Mouse (Mus musculus): ENCODE measurements at regions not wholly inside any gene's neighbourhood (a gene's known extent, or its start where the extent isn't known, plus 50 kb on each side); places are given as distances from the start of the nearest gene placed in this dataset.

DNA sequence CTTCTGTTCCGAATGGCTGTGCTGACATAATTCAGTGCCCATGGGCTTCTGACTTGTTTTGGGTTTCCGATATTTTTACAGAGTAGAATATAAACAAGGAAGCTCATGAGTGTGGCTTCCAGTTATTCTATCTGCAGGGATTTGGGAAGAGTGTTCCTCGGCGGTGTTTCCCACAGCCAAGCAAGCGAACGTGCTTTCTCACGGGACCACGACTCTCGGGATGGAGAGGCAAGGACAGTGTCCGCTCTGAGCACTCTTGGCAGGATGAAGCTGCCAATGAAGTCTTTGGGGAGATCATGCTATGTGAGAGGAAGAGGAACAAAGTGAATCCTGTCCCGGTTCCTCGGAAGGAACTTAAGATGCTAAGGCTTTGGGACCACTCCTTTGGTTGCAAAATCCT lies 318.2 kb downstream of the Gm10295 start:
- no peak for TF ChIP-seq GATA4 (IDR thresholded peaks at IDR 0.05; ENCODE audit: insufficient replicate concordance, low read length)

DNA sequence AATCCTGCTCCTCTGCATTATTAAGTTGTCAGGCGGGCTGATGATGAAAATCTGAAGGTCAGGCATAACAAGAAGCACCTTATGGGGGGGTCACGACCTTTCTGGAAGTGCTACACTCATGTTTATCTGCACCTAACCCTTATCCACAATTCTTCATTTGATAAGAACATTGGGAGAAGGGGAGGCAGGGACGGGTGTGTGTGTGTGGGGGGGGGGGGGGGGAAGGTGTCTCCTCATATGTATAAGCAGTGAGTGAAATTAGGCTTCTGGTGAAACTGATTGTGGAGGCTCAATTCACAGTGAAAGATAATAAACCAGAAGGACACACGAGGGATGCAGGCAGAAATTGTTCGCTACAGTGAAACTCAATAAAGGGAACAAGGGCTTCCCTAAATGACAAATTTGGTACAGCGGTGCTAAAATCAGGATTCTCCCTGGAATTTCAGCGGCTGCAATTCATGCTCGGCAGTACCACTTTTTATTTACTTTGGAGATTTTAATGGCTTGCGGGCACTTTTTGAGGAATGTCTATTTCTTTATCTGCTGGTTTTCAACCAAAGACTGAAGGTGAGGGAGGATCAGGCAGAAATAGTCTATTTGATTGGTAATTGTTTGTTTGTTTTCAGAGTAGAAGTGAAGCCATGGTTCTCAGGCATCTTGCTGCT lies 327.2 kb downstream of the Gm10295 start:
- no peak for TF ChIP-seq GATA4 (IDR thresholded peaks at IDR 0.05; ENCODE audit: insufficient replicate concordance, low read length)

DNA sequence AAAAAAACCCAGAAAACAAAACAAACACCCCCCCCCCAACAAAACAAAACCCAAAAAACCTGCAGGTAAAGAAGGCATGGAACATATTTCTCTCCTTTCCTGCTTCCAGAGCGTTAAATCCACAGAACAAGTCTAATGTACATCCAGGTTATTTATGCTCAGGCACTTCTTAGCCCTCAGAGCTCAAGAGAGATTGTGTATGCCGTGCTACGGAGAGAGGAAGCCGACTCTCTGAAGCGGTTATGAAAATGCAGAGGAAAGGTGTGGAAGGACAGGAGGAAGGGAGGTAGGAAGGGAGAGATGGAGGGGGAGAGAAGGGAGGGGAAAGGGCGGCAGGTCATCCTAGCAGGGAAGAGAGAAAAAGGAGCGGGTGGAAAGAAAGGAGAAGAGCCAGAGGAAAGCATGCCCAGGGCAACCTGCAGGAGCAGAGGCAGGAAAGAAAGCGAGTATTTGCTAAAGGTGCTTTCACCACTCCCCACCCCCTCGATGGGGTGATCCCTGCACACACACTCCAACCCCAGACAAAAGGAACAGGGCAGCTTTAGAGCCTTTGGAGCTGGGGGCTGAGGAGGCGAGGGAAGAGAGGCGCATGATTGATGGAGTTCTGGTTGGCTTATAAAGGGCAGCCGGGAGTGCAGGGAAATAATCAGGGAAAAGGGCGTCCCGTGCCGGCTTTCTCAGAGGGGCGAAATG lies 327.9 kb downstream of the Gm10295 start:
- no peak for TF ChIP-seq GATA4 (IDR thresholded peaks at IDR 0.05; ENCODE audit: insufficient replicate concordance, low read length)

All from liver, adult (tissue).